In genomic region chr2:67787536-67787935, GRCm38 (mm10) we compare ENCODE assay signal across 16 mouse cellular contexts.
"Had no signal": no experiment of that assay in that cellular context is flagged by ENCODE, and none has a peak within 500 bp of the region (broad histone marks: within the 10 kb centered on the region; RNA-seq: fewer than 3 reads in every experiment).

No protein-coding gene starts in this region.

- H3K4me2 ChIP-seq: lung, embryonic 15.5 days; midbrain, embryonic 11.5 days; midbrain, embryonic 13.5 days; midbrain, embryonic 15.5 days; neural tube, embryonic 12.5 days; stomach, embryonic 15.5 days had no signal

- H3K36me3 ChIP-seq: lung, embryonic 15.5 days; midbrain, embryonic 13.5 days; midbrain, embryonic 15.5 days; neural tube, embryonic 12.5 days; stomach, embryonic 15.5 days had no signal

- H3K27ac ChIP-seq: lung, embryonic 15.5 days; macrophage; midbrain, embryonic 13.5 days; midbrain, embryonic 15.5 days; neural tube, embryonic 12.5 days; stomach, embryonic 15.5 days; stomach, postnatal 0 days had no signal

- H3K4me1 ChIP-seq: lung, embryonic 15.5 days; megakaryocyte, embryonic 14.5 days; midbrain, embryonic 13.5 days; midbrain, embryonic 15.5 days; neural tube, embryonic 12.5 days; stomach, embryonic 15.5 days had no signal

- H3K27me3 ChIP-seq: lung, embryonic 15.5 days; megakaryocyte, embryonic 14.5 days; midbrain, embryonic 13.5 days; midbrain, embryonic 15.5 days; neural tube, embryonic 12.5 days; stomach, embryonic 15.5 days had no signal

- ATAC-seq: lung, postnatal 0 days; midbrain, embryonic 13.5 days; midbrain, embryonic 15.5 days had no signal

- H3K4me3 ChIP-seq: lung, embryonic 15.5 days; megakaryocyte, embryonic 14.5 days; midbrain, embryonic 13.5 days; midbrain, embryonic 15.5 days; neural tube, embryonic 12.5 days; stomach, embryonic 15.5 days had no signal

- H3K9ac ChIP-seq: lung, embryonic 15.5 days; midbrain, embryonic 13.5 days; midbrain, embryonic 15.5 days; neural tube, embryonic 12.5 days; stomach, embryonic 15.5 days had no signal

- H3K9me3 ChIP-seq: lung, embryonic 15.5 days; midbrain, embryonic 13.5 days; midbrain, embryonic 15.5 days; neural tube, embryonic 12.5 days; stomach, embryonic 15.5 days had no signal

- DNase-seq: lung, postnatal 14 days; lung, postnatal 36 days; right cerebral cortex, postnatal 14 days; thymus, adult 2 months; thymus, postnatal 25 days; thymus, postnatal 4 days had no signal
